Mouse (Mus musculus) kidney, adult 2 months (tissue): ENCODE data around the gene Olfr307. TPM values are rescaled to one million over a fixed set of nuclear protein-coding genes. Genes with fewer than 3 reads are reported as not detected.
"Not testable (repeated sequence)": the region's sequence is repeated elsewhere in the genome, so short reads cannot be mapped to it uniquely, and the experiment has no call there.

Source experiments
- DNase-seq: peaks from one replicate; pipeline ENCODE4 v3.0.0; 2021
- H3K27ac ChIP-seq: fragments of 200-500 bp; 2 replicates; pipeline ENCODE4 v1.5.1; 2012; ENCODE audit warnings: low read depth, low read length, control low read depth, inconsistent platforms; ENCODE audit not compliant: insufficient read depth
- H3K27me3 ChIP-seq: fragments of 200-500 bp; replicated peaks from 2 replicates; pipeline ENCODE4 v1.6.1; 2012; ENCODE audit warnings: mild to moderate bottlenecking, moderate library complexity, low read length, inconsistent platforms; ENCODE audit not compliant: control insufficient read depth, insufficient read depth
- H3K36me3 ChIP-seq: fragments of 200-500 bp; 2 replicates; pipeline ENCODE4 v1.6.1; 2012; ENCODE audit warnings: mild to moderate bottlenecking, moderate library complexity, low read length, inconsistent platforms; ENCODE audit not compliant: control insufficient read depth, insufficient read depth
- H3K4me1 ChIP-seq: fragments of 200-500 bp; 2 replicates; pipeline ENCODE4 v1.6.1; 2011; ENCODE audit warnings: low read length; ENCODE audit not compliant: control insufficient read depth, insufficient read depth
- H3K4me3 ChIP-seq: fragments of 200-500 bp; 2 replicates; pipeline ENCODE4 v1.5.1; 2011; ENCODE audit warnings: mild to moderate bottlenecking, low read depth, low read length, control low read depth; ENCODE audit not compliant: insufficient read depth
- CTCF ChIP-seq: fragments of 200-500 bp; conservative IDR thresholded peaks from 2 replicates; pipeline ENCODE4 v1.5.1; 2011; ENCODE audit warnings: low read depth, mild to moderate bottlenecking, control low read depth, low read length, moderate library complexity, mixed read lengths; ENCODE audit not compliant: insufficient read depth, insufficient read length
- POLR2A ChIP-seq: fragments of 200-500 bp; IDR thresholded peaks from one replicate; pipeline ENCODE4 v1.6.1; 2011; ENCODE audit warnings: low read depth, low read length, control low read depth
- WGBS: fragments of 180-500 bp; shearing (Covaris S2); methylation state at CpG from one replicate; pipeline ENCODE4 v1.1.7; 2018; 5-methylcytosine and 5-hydroxymethylcytosine counted together
- polyA plus RNA-seq: library from polyadenylated mRNA; depleted of rRNA; stranded (reverse); fragments of >200 nt; gene quantifications from 2 replicates; pipeline ENCODE4 v1.2.3, GENCODE M21; 2012; rRNA removed

The Olfr307 gene
- not detected in 2 replicates for polyA plus RNA-seq

DNA sequence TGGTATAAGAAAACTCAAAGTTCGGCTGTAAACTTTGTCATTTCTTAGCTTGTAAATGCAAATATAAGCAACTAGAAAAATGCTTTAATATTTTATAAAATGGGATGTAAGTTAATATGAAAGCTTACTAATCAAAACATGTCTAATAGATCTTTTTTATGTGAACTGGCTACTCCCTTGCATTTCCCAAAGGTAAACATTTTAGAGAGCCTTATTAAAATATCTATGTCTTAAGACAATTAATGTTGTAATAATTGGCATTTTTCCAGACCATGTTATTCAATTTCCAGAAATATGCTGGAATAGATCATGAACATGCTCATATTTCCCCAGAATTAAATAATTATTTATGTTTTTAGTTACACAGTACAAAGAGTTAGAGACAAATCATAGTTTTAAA, at the start of gene Olfr307:
Olfr307 (minus strand) TSS at position 101 of the 400 bp plus-strand sequence.
- H3K27ac ChIP-seq, result no peak within 1 kb of the TSS
- TF ChIP-seq POLR2A (no peak), CTCF (no peak)
- H3K4me1 ChIP-seq, result no peaks in the 10 kb centered on the region
- no peak for DNase-seq
- no peaks in the 10 kb centered on the region for H3K27me3 ChIP-seq
- WGBS, result 67% methylated on average over 1 of the region's 1 CpGs
- no peak within 1 kb of the TSS for H3K4me3 ChIP-seq
- no peaks in the 10 kb centered on the region for H3K36me3 ChIP-seq

DNA sequence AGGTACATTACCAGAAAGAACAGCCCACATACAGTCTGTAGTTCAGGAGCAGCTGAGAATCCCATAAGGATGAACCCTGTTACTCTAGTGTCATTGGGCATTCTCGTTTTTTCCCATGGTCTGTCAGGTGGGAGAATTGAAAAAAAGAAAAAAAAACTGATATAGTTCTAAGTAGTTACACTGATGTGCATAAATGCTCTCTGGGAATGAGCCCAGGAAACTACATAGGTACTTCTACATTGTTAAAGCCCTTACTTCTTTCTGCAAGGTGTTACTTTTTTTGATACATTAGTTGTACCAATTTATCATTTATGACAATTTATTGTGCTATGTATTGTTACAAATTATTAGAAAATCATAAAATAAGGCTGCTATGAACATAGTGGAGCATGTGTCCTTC, 49.2 kb upstream of the Olfr307 start, which contains the start of gene Olfr304:
Olfr304 (minus strand) TSS at position 101 of the 400 bp plus-strand sequence.
- TF ChIP-seq CTCF (no peak), POLR2A (no peak)
- Histone ChIP-seq H3K36me3 (no peaks in the 10 kb centered on the region), H3K27me3 (no peaks in the 10 kb centered on the region), H3K4me1 (no peaks in the 10 kb centered on the region), H3K27ac (no peak within 1 kb of the TSS), H3K4me3 (no peak within 1 kb of the TSS)
- DNase-seq, result no peak
- 59% methylated on average over 1 of the region's 1 CpGs for WGBS

GRCm38 (mm10) chr7:86385769-86386168, 48.4 kb upstream of the Olfr307 start:
- Histone ChIP-seq H3K36me3 (no peaks in the 10 kb centered on the region), H3K4me3 (no peak overlapping the region), H3K4me1 (no peaks in the 10 kb centered on the region), H3K27me3 (no peaks in the 10 kb centered on the region), H3K27ac (no peak overlapping the region)
- 54% methylated on average over 3 of the region's 3 CpGs for WGBS
- no peak for DNase-seq
- TF ChIP-seq POLR2A (no peak), CTCF (no peak)

GRCm38 (mm10) chr7:86366828-86367227, 29.4 kb upstream of the Olfr307 start, which contains the start of gene Olfr305:
Gene Olfr305, minus strand, starts transcription at chr7:86366928.
- 71% methylated on average over 1 of the region's 1 CpGs for WGBS
- H3K4me1 ChIP-seq, result no peaks in the 10 kb centered on the region
- TF ChIP-seq POLR2A (no peak), CTCF (no peak)
- H3K27me3 ChIP-seq, result no peaks in the 10 kb centered on the region
- H3K36me3 ChIP-seq, result no peaks in the 10 kb centered on the region
- DNase-seq, result no peak
- no peak within 1 kb of the TSS for H3K27ac ChIP-seq
- no peak within 1 kb of the TSS for H3K4me3 ChIP-seq

DNA sequence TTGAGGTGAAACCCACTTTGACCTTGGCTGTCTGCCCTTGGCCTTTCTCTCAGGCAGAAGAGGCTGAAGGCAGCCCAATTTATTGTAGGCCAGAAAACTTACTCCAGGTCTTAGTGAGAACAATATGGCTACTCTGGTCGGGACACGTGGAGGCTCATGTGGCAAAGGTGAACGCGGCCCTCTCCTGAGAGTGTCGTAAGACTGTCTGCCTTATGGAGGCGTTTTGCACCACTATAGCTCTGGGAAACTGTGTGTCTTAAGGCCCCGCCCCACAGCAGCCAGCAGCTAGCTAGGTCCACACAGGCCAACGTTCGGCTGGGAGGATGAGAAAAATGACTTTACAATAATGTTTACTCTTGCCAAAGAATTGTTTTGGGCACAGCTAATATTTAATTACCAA, 8.9 kb upstream of the Olfr307 start:
- not testable (repeated sequence) for H3K4me1 ChIP-seq, H3K27ac ChIP-seq, H3K36me3 ChIP-seq, H3K4me3 ChIP-seq, DNase-seq, H3K27me3 ChIP-seq
- WGBS, result 82% methylated on average over 9 of the region's 9 CpGs

DNA sequence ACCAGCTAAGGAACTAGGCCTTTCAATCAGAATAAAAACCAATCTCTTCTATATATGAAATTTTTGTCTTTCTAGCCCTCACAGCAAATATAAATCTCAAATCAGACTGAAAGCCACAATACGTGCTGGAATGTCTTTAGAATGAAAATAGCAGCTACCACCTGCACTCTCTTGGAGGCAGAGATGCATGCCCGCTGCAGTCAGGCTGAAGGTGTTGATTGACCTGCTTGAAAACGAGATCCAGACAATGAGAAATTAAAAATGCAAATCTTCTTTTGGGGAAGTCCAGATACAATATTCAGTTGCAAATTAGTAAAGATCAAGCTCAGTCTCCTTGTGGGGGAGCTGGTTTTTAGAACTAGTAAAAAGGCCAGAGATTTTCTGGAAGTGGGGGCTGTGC, 6.9 kb upstream of the Olfr307 start:
- DNase-seq, result no peak
- Histone ChIP-seq H3K4me3 (no peak overlapping the region), H3K4me1 (no peaks in the 10 kb centered on the region), H3K36me3 (no peaks in the 10 kb centered on the region), H3K27me3 (no peaks in the 10 kb centered on the region), H3K27ac (no peak overlapping the region)
- 65% methylated on average over 3 of the region's 3 CpGs for WGBS
- TF ChIP-seq CTCF, result no peak
- TF ChIP-seq POLR2A, result no peak

DNA sequence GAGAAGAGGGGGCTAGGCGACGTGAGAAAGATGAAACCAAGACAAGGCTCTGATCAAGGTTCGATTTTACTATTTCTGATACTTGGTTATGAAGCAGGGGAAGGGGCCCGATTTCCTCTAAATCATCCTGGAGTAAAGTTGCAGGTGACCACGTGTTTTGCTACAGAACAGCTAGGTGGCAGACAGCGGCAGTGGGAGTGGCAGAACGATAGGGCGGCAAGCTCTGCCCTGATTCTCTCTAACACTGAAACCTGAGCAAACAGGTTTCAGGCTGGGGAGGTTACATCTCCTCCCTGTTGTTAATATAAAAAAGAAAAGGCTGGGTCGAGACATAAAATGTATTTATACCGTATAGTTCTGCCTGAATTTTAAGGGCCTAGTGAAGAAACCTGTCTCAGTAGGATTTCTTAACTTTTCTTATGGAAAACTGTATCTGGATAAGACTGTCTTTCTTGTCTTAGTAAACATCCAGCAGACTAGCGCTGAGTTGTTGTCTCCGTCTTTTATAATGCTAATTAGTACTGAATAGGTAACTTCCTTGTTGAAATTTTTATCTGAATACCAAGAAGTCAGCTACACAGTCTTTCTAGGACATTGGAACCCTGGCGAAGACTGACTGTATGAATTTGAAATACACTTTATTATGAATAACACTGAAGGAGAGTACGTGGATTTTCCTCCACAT, 5.6 kb upstream of the Olfr307 start:
- TF ChIP-seq POLR2A, result no peak
- no peak for TF ChIP-seq CTCF
- Histone ChIP-seq H3K36me3 (no peaks in the 10 kb centered on the region), H3K27ac (no peak overlapping the region), H3K4me3 (no peak overlapping the region), H3K4me1 (no peaks in the 10 kb centered on the region), H3K27me3 (no peaks in the 10 kb centered on the region)
- no peak for DNase-seq
- WGBS, result 62% methylated on average over 14 of the region's 14 CpGs
